Mouse (Mus musculus) cerebellum, adult (tissue): Measurements from ENCODE around the gene Hipk4.
"Not testable (repeated sequence)": the region's sequence is repeated elsewhere in the genome, so short reads cannot be mapped to it uniquely, and the experiment has no call there.

Experiments used
- ATAC-seq: cut with Nextera tagmentation; 2 replicates; pipeline ENCODE4 v1.9.2; 2017; ENCODE audit warnings: mild to moderate bottlenecking, moderate library complexity, mixed read lengths; ENCODE audit not compliant: insufficient number of reproducible peaks, low FRiP score, low TSS enrichment

The Hipk4 gene

DNA sequence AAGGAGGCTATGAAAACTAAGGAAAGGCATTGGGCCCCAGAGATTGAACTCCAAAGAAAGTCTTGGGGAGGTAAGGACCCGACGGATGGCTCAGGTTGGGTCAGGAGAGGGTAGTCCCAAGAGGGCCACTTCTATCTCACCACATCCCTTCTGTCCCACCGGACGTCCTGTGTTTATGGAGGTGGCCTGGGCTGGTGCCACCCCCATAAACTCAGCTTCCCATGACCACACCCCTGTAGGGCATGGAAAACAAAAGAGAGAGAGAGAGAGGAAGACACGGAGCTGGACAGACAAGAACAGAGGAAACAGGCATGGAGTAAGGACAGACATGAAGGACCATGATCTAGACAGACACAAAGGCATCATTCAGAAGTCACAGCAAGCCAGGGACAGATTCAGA is 29.6 kb upstream of the Hipk4 start:
- no peak for ATAC-seq

DNA sequence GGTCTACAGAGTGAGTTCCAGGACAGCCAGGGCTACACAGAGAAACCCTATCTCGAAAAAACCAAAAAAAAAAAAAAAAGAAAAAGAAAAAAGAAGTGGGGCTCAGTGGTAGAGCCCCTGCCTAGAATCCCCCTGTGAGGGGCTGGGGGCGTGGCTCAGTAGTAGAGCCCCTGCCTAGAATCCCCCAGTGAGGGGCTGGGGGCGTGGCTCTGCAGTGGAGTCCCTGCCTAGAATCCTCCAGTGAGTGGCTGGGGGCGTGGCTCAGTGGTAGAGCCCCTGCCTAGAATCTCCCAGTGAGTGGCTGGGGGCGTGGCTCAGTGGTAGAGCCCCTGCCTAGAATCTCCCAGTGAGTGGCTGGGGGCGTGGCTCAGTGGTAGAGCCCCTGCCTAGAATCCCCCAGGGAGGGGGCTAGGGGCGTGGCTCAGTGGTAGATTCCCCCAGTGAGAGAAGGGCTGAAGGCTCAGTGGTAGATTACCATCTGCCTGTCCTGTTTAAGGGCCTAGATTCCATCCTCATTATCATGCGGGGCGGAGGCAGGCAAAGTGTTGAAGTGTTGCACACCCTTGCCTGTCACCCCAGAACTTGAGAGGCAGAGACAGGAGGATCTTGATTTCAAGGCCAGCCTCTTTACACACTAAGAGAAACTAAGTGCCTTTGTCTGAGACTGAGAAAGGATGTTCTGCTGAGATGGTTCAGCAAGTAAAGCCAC is 28.3 kb upstream of the Hipk4 start:
- ATAC-seq = not testable (repeated sequence)

DNA sequence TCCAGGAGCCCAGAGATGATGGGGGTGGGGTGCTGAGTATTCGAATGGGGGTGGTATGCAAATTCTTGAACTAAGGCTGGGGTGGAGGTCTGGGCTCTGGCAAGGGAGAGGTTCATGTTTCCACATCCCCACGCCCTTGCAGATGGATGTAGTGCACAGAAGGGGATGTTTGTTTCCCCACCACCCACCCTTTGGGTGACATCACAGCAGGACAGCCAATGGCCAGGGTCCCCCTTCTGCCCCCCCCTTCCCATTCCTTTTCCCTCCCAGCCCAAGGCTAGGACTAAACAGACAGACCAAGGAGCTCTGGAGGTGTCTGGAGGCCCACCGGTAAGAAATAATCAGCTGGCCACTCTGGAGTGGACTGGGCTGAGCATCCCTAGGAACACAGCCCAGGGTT is 24.0 kb upstream of the Hipk4 start, which contains the start of gene Prx:
Gene Prx (plus strand): TSS at position 289 of the 400 bp plus-strand sequence.
- ATAC-seq = no peak

- ATAC-seq = no peak
These were observed 21.4 kb upstream of the Hipk4 start for GRCm38 (mm10) chr7:27501620-27502019.

GRCm38 (mm10) chr7:27506765-27507370 is 16.2 kb upstream of the Hipk4 start:
- no peak for ATAC-seq

DNA sequence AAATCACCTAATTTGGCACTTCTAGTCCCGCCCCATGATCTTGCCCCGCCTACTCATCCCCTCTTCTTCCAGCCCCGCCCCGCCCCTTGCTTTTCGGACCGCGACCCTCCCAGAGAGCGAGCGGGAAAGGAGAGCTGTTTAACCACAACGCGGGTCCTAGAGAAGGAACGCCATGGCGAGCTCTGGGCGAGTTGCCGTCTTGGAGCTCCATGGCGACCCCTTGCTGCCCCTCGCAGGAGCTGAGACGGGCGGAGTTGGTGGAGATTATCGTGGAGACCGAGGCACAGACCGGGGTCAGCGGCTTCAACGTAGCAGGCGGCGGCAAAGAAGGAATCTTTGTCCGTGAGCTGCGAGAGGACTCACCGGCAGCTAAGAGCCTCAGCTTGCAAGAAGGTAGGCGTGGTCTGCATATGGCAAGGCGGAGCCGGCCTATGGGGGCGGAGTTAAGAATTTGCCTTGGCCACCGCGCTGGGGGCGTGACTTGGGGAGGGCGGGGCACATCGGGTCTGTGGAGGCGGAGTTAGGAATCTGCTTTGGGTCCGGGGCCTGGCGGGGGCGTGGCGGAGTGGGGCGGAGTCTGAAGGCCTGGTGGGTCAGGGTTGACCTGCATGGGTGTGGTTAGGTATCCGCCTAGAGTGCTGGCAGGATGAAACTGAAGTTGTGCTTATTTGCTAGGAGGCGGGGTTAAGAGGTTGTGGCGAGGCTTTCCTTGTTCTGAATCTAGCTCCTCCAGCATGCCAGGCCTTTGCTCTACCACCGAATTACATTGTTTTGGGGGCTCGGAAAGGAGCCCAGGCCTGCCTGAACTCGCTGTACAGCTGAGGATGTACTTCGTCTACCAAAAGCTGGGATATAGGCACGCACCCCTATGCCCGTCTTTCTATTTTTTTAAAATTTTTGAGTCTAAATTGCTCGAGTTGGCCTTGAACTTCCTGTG is 15.1 kb upstream of the Hipk4 start:
- ATAC-seq = peak; percentile 68; the same call in 1 of the 2 replicates

DNA sequence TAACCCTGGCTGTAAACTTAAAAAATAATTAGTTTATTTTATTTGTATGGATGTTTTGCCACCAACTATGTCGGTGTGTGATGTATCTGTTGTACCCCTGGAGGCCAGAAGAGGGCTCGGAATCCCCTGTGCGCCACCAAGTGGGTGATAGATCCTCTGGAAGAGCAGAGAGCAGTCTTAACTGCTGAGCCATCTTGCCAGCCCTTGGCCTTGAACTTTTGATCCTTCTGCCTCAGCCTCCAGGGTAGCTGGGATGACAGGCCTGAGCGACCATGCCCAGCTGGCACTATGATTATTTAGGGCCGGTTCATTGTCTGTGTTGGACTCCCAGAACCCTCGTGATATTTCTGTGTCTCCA is 14.4 kb upstream of the Hipk4 start:
- ATAC-seq = 0 out of 2 replicates have a peak, but pooled peaks have one; percentile 63

GRCm38 (mm10) chr7:27510809-27511208 is 12.3 kb upstream of the Hipk4 start:
- no peak for ATAC-seq

- ATAC-seq = no peak
These were observed 8.1 kb upstream of the Hipk4 start for GRCm38 (mm10) chr7:27514961-27515360.

GRCm38 (mm10) chr7:27518314-27518713 is 4.8 kb upstream of the Hipk4 start:
- no peak for ATAC-seq

DNA sequence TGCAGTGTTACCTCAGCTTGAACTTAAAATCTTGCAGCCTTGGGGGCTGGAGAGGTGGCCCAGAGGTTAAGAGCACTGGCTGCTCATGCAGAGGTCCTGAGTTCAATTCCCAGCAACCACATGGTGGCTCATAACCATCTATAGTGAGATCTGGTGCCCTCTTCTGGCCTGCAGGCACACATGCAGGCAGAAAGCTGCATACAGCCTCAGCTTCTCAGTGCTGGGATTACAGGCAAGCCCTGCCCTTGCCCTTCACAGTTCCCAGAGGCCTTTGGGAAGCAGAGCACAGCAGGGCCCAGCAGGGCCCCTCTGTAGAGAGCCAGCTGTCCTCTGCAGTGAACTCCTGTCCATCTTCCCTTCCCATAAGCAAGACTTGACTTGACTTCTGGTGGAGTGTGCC is 3.0 kb upstream of the Hipk4 start:
- ATAC-seq = no peak

GRCm38 (mm10) chr7:27520599-27520998 is 2.5 kb upstream of the Hipk4 start:
- no peak for ATAC-seq

GRCm38 (mm10) chr7:27523805-27524204 is 738 bp downstream of the Hipk4 start:
- no peak for ATAC-seq

- peak; percentile 67; the same call in 1 of the 2 replicates for ATAC-seq
These were observed 3.2 kb downstream of the Hipk4 start for GRCm38 (mm10) chr7:27526039-27526827.

GRCm38 (mm10) chr7:27529070-27529469 is 6.0 kb downstream of the Hipk4 start:
- ATAC-seq = no peak

- no peak for ATAC-seq
These were observed 7.9 kb downstream of the Hipk4 start for GRCm38 (mm10) chr7:27530937-27531336.

- no peak for ATAC-seq
These were observed 8.6 kb downstream of the Hipk4 start for GRCm38 (mm10) chr7:27531707-27532106.

DNA sequence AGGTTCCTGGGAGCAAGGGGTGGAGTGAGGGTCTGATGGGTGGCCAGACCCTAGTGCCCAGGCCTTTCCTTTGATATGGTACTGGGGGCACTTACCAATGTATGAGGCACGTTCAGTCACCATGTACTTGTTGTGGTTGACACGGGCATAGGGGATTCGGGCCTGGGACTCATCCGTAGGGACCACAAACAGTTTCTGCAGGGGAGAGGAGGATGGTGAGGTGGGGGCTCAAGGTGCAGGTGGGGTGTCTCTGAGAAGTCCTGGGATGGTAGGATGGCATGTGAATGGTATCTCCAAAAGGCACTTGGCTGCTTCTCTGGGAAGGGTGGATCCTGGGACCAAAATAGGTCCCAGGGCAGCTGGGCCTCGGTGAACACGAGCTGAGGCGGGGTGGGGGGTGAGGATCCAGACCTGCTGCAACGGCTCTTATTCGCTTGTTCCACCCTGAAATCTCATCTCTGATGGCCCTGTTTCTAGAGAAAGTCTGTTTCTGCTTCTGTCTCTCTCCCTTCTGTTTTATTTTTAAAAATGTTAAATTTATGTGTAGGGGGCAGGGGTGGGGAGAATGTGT is 9.5 kb downstream of the Hipk4 start:
- ATAC-seq = no peak

DNA sequence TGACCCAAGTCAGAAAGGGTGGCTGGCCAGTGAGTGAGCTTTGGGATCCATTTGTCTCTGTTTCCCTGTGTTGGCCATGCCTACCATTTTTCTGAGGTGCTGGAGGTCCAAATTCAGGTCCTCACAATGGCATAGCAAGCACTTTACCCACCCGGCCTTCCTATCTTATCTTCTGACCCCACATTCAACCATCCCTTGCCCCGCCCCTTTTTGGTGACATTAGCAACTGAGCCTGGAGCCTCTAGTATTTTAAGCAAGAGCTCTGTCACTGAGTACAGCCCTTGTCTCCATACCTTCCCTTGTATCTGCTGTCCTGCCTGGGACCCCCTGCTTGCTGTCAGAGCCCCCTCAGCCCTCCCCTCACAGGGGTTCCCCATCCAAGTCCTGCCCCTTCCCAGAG is 12.3 kb downstream of the Hipk4 start:
- ATAC-seq = no peak

- no peak for ATAC-seq
These were observed 13.6 kb downstream of the Hipk4 start for GRCm38 (mm10) chr7:27536618-27537017.
